Mouse (Mus musculus) central nervous system, embryonic 18 days (tissue): Measurements from ENCODE around the gene Ankrd13d. TPM values are rescaled to one million over a fixed set of nuclear protein-coding genes. Genes with fewer than 3 reads are reported as not detected.

Experiments used
- polyA plus RNA-seq: library from polyadenylated mRNA; depleted of rRNA; stranded (reverse); fragments of >200 nt; gene quantifications from 2 replicates; pipeline ENCODE4 v1.2.3, GENCODE M21; 2012; rRNA removed

The Ankrd13d gene
- 85.6 and 86.4 TPM in 2 replicates for polyA plus RNA-seq

GRCm38 (mm10) chr19:4282898-4283553 is at the start of gene Ankrd13d:
Ankrd13d (minus strand) TSS chr19:4283137.

GRCm38 (mm10) chr19:4306190-4306577 is 23.2 kb upstream of the Ankrd13d start, which contains the start of gene Grk2:
Grk2 (minus strand) TSS chr19:4306222.

GRCm38 (mm10) chr19:4268566-4269361 is 14.2 kb downstream of the Ankrd13d start, which contains the start of gene Ssh3:
Ssh3 (minus strand) TSS chr19:4269180.

GRCm38 (mm10) chr19:4231253-4232185 is 51.4 kb downstream of the Ankrd13d start, which contains the start of gene Pold4:
Pold4 (plus strand) TSS chr19:4231899.

Other genes with a start within 250 kb of the Ankrd13d start
- 361 and 368 TPM in 2 replicates for gene Gstp1, start 245.2 kb downstream of the Ankrd13d start, polyA plus RNA-seq
- 3.1 and 10.4 TPM in 2 replicates for gene Gstp2, start 237.1 kb downstream of the Ankrd13d start, polyA plus RNA-seq
- not detected in 2 replicates for gene Gstp3, start 223.6 kb downstream of the Ankrd13d start, polyA plus RNA-seq
- gene Cabp2, start 201.6 kb downstream of the Ankrd13d start, polyA plus RNA-seq = 0.25 TPM in 1 of 2 replicates, not detected in the other
- 61.3 and 62.9 TPM in 2 replicates for gene Cdk2ap2, start 186.0 kb downstream of the Ankrd13d start, polyA plus RNA-seq
- gene Pitpnm1, start 183.1 kb downstream of the Ankrd13d start, polyA plus RNA-seq = 217 and 226 TPM in 2 replicates
- 116 and 124 TPM in 2 replicates for gene Aip, start 157.3 kb downstream of the Ankrd13d start, polyA plus RNA-seq
- 0.03 and 0.06 TPM in 2 replicates for gene Gpr152, start 143.3 kb downstream of the Ankrd13d start, polyA plus RNA-seq
- 0.08 and 0.12 TPM in 2 replicates for gene Cabp4, start 139.1 kb downstream of the Ankrd13d start, polyA plus RNA-seq
- 261 and 276 TPM in 2 replicates for gene Coro1b, start 134.5 kb downstream of the Ankrd13d start, polyA plus RNA-seq
- 1.1 and 1.3 TPM in 2 replicates for gene Ptprcap, start 129.5 kb downstream of the Ankrd13d start, polyA plus RNA-seq
- 60.8 and 68.3 TPM in 2 replicates for gene Rps6kb2, start 119.8 kb downstream of the Ankrd13d start, polyA plus RNA-seq
- gene Carns1, start 107.7 kb downstream of the Ankrd13d start, polyA plus RNA-seq = 4.6 and 4.9 TPM in 2 replicates
- gene Tbc1d10c, start 91.9 kb downstream of the Ankrd13d start, polyA plus RNA-seq = 1.7 and 2.6 TPM in 2 replicates
- 380 and 382 TPM in 2 replicates for gene Ppp1ca, start 91.1 kb downstream of the Ankrd13d start, polyA plus RNA-seq
- gene Rad9a, start 81.5 kb downstream of the Ankrd13d start, polyA plus RNA-seq = 30.2 and 30.5 TPM in 2 replicates
- 3.0 and 3.1 TPM in 2 replicates for gene Clcf1, start 68.9 kb downstream of the Ankrd13d start, polyA plus RNA-seq
- gene AC109138.7, start 68.8 kb downstream of the Ankrd13d start, polyA plus RNA-seq = not detected in 2 replicates
- 29.7 and 31.3 TPM in 2 replicates for gene Pold4, start 51.2 kb downstream of the Ankrd13d start, polyA plus RNA-seq
- 75.1 and 87.8 TPM in 2 replicates for gene Ssh3, start 14.0 kb downstream of the Ankrd13d start, polyA plus RNA-seq
- gene Grk2, start 23.1 kb upstream of the Ankrd13d start, polyA plus RNA-seq = 118 and 127 TPM in 2 replicates
- gene Kdm2a, start 115.1 kb upstream of the Ankrd13d start, polyA plus RNA-seq = 66.0 and 69.0 TPM in 2 replicates
- 2.9 and 3.9 TPM in 2 replicates for gene Rhod, start 156.3 kb upstream of the Ankrd13d start, polyA plus RNA-seq
- 3.8 and 4.3 TPM in 2 replicates for gene Syt12, start 194.3 kb upstream of the Ankrd13d start, polyA plus RNA-seq
- 0.11 TPM in 1 of 2 replicates, not detected in the other for gene 2010003K11Rik, start 215.4 kb upstream of the Ankrd13d start, polyA plus RNA-seq
- gene Pcx, start 227.3 kb upstream of the Ankrd13d start, polyA plus RNA-seq = 16.8 and 17.9 TPM in 2 replicates